ENCODE assay signal across 18 mouse cellular contexts in genomic region chr2:172950119-172950676, GRCm38 (mm10). TPM values are rescaled to one million over a fixed set of nuclear protein-coding genes. Genes with fewer than 3 reads are reported as not detected.
DNase-seq lines count a peak whose midpoint lies in the region; ATAC-seq lines count a peak whose summit lies in the region.
"Had no signal": no experiment of that assay in that cellular context is flagged by ENCODE, and none has a peak within 500 bp of the region (broad histone marks: within the 10 kb centered on the region; RNA-seq: fewer than 3 reads in every experiment).

No protein-coding gene starts in this region.

- WGBS in heart, embryonic 16.5 days = 44% methylated on average over 9 of the region's 9 CpGs
- WGBS in midbrain, embryonic 13.5 days = 56% methylated on average over 9 of the region's 9 CpGs
- WGBS in midbrain, embryonic 10.5 days = 68% methylated on average over 9 of the region's 9 CpGs
- WGBS in limb, embryonic 10.5 days = 80% methylated on average over 9 of the region's 9 CpGs

- no peaks in the 10 kb centered on the region for H3K36me3 ChIP-seq in heart, embryonic 16.5 days (ENCODE audit: control insufficient read depth, insufficient read depth)
- H3K36me3 ChIP-seq in midbrain, embryonic 13.5 days = no peaks in the 10 kb centered on the region
- H3K36me3 ChIP-seq in midbrain, embryonic 10.5 days = no peaks in the 10 kb centered on the region
- no peaks in the 10 kb centered on the region for H3K36me3 ChIP-seq in limb, embryonic 10.5 days

- no peak overlapping the region for H3K4me2 ChIP-seq in heart, embryonic 16.5 days (ENCODE audit: low read depth, low read length)
- H3K4me2 ChIP-seq in midbrain, embryonic 13.5 days (replicated peaks) = no peak overlapping the region
- H3K4me2 ChIP-seq: hindbrain, embryonic 14.5 days had no signal

- H3K9me3 ChIP-seq in heart, embryonic 16.5 days (replicated peaks; ENCODE audit: control insufficient read depth, low read length) = 0 out of 2 replicates have a peak, but pooled peaks cover 3% of the 10 kb centered on the region
- no peaks in the 10 kb centered on the region for H3K9me3 ChIP-seq in midbrain, embryonic 13.5 days
- no peaks in the 10 kb centered on the region for H3K9me3 ChIP-seq in midbrain, embryonic 10.5 days (replicated peaks)
- no peaks in the 10 kb centered on the region for H3K9me3 ChIP-seq in limb, embryonic 10.5 days (replicated peaks)

- H3K27me3 ChIP-seq in heart, embryonic 16.5 days (ENCODE audit: control insufficient read depth, insufficient read depth, low read length) = no peaks in the 10 kb centered on the region; the same call in 1 of the 2 replicates
- peaks cover 9% of the 10 kb centered on the region for H3K27me3 ChIP-seq in midbrain, embryonic 13.5 days
- H3K27me3 ChIP-seq in midbrain, embryonic 10.5 days (ENCODE audit: low read depth, poor library complexity, severe bottlenecking) = peaks cover 27% of the 10 kb centered on the region
- peaks cover 4% of the 10 kb centered on the region; the same call in 1 of the 2 replicates for H3K27me3 ChIP-seq in limb, embryonic 10.5 days (ENCODE audit: low read depth, poor library complexity, severe bottlenecking)

- H3K4me1 ChIP-seq in heart, embryonic 16.5 days (ENCODE audit: control insufficient read depth, insufficient read depth, low read length) = peaks cover 17% of the 10 kb centered on the region
- H3K4me1 ChIP-seq in midbrain, embryonic 13.5 days (replicated peaks) = peaks cover 10% of the 10 kb centered on the region
- H3K4me1 ChIP-seq in midbrain, embryonic 10.5 days = peaks cover 11% of the 10 kb centered on the region
- peaks cover 27% of the 10 kb centered on the region for H3K4me1 ChIP-seq in limb, embryonic 10.5 days

- H3K4me3 ChIP-seq in heart, embryonic 16.5 days (ENCODE audit: low read length) = no peak overlapping the region
- H3K4me3 ChIP-seq in midbrain, embryonic 13.5 days (replicated peaks) = no peak overlapping the region
- no peak overlapping the region for H3K4me3 ChIP-seq in midbrain, embryonic 10.5 days
- no peak overlapping the region for H3K4me3 ChIP-seq in limb, embryonic 10.5 days
- H3K4me3 ChIP-seq: myocyte had no signal

- no peak for ATAC-seq in heart, embryonic 16.5 days (replicated peaks; ENCODE audit: extremely low read depth, insufficient read depth, low FRiP score)
- 0 out of 2 replicates have a peak, but pooled peaks have one; percentile 9 for ATAC-seq in midbrain, embryonic 13.5 days

- peak overlapping the region; percentile 50 for H3K9ac ChIP-seq in heart, embryonic 16.5 days (ENCODE audit: low read length)
- H3K9ac ChIP-seq in midbrain, embryonic 13.5 days (replicated peaks) = no peak overlapping the region
- H3K9ac ChIP-seq: hindbrain, embryonic 14.5 days; liver, embryonic 14.5 days had no signal

- no peak overlapping the region; the same call in 1 of the 2 replicates for H3K27ac ChIP-seq in heart, embryonic 16.5 days (ENCODE audit: low read length)
- H3K27ac ChIP-seq in midbrain, embryonic 13.5 days = no peak overlapping the region; the same call in 1 of the 2 replicates
- H3K27ac ChIP-seq in midbrain, embryonic 10.5 days (replicated peaks) = no peak overlapping the region
- peak overlapping the region; percentile 5 for H3K27ac ChIP-seq in limb, embryonic 10.5 days
- H3K27ac ChIP-seq: hindbrain, embryonic 14.5 days; liver, embryonic 14.5 days had no signal

- peak; percentile 22 to 41 for DNase-seq in cerebellum, postnatal 14 days
- no peak for DNase-seq in cerebellum, adult 9-10 months
- DNase-seq in heart, adult 18-20 months = no peak
- DNase-seq in midbrain, embryonic 10.5 days (ENCODE audit: low spot score) = no peak
- DNase-seq in limb, embryonic 10.5 days (ENCODE audit: low spot score) = no peak
- no peak for DNase-seq in layer of hippocampus, adult 9-10 months (ENCODE audit: low spot score)
- DNase-seq: adrenal gland, adult 2 months; gastrocnemius, postnatal 25 days; kidney, adult 9 months; spleen, adult 18-20 months; thymus, adult 18-20 months had no signal

RNA-seq across cellular contexts. Expression of gene Bmp7, which starts 10.1 kb away (rescaled TPM):
- polyA plus RNA-seq in heart, embryonic 16.5 days (2015; fragmentation: Nextera tagmentation; extraction: Ambion mirVana) = 32.8 and 33.3 TPM in 2 replicates
- total RNA-seq in heart, adult 18-20 months (2021) = 1 to 10 TPM; 1.1 to 1.3 TPM
- 9.1 and 12.6 TPM in 2 replicates for polyA plus RNA-seq in midbrain, embryonic 13.5 days (2015; fragmentation: Nextera tagmentation; extraction: Ambion mirVana)
- 14.7 and 14.8 TPM in 2 replicates for polyA plus RNA-seq in midbrain, embryonic 10.5 days (2016; fragmentation: Nextera tagmentation; extraction: Ambion mirVana)
- 31.3 and 39.5 TPM in 2 replicates for polyA plus RNA-seq in limb, embryonic 10.5 days (2016; fragmentation: Nextera tagmentation; extraction: Ambion mirVana)
- total RNA-seq: megakaryocyte progenitor cell, adult 5-6 weeks had no signal
- polyA plus RNA-seq: myocyte had no signal

RNA-seq across cellular contexts. Expression of gene Spo11, which starts 27.3 kb away (rescaled TPM):
- 0.69 and 1.6 TPM in 2 replicates for polyA plus RNA-seq in heart, embryonic 16.5 days (2015; fragmentation: Nextera tagmentation; extraction: Ambion mirVana)
- total RNA-seq in heart, adult 18-20 months (2021) = not detected
- 0.53 and 0.61 TPM in 2 replicates for polyA plus RNA-seq in midbrain, embryonic 13.5 days (2015; fragmentation: Nextera tagmentation; extraction: Ambion mirVana)
- polyA plus RNA-seq in midbrain, embryonic 10.5 days (2016; fragmentation: Nextera tagmentation; extraction: Ambion mirVana) = 0.20 and 0.40 TPM in 2 replicates
- 0.36 and 0.79 TPM in 2 replicates for polyA plus RNA-seq in limb, embryonic 10.5 days (2016; fragmentation: Nextera tagmentation; extraction: Ambion mirVana)
- total RNA-seq: adrenal gland, adult 2 months; gastrocnemius, postnatal 25 days; layer of hippocampus, adult 18-20 months; megakaryocyte progenitor cell, adult 5-6 weeks had no signal
- polyA plus RNA-seq: adrenal gland, adult 2 months; myocyte had no signal

RNA-seq across cellular contexts. Expression of gene Rae1, which starts 49.7 kb away (rescaled TPM):
- 95.8 and 103 TPM in 2 replicates for polyA plus RNA-seq in heart, embryonic 16.5 days (2015; fragmentation: Nextera tagmentation; extraction: Ambion mirVana)
- 10 to 100 TPM; 21.5 to 21.8 TPM for total RNA-seq in heart, adult 18-20 months (2021)
- polyA plus RNA-seq in midbrain, embryonic 13.5 days (2015; fragmentation: Nextera tagmentation; extraction: Ambion mirVana) = 121 TPM in 2 replicates
- polyA plus RNA-seq in midbrain, embryonic 10.5 days (2016; fragmentation: Nextera tagmentation; extraction: Ambion mirVana) = 155 and 169 TPM in 2 replicates
- polyA plus RNA-seq in limb, embryonic 10.5 days (2016; fragmentation: Nextera tagmentation; extraction: Ambion mirVana) = 179 and 196 TPM in 2 replicates

Comparison
In these comparisons a context has a peak if more than half of its experiments do, and no peak if none do; other contexts are left out.
1. DNase-seq: peak in cerebellum, postnatal 14 days (2 of 2); none in cerebellum, adult 9-10 months (single experiment), heart, adult 18-20 months (0 of 2), midbrain, embryonic 10.5 days (single experiment), limb, embryonic 10.5 days (single experiment) and layer of hippocampus, adult 9-10 months (single experiment).